Mouse (Mus musculus): ENCODE measurements around the gene Gm49380. TPM values are rescaled to one million over a fixed set of nuclear protein-coding genes. Genes with fewer than 3 reads are reported as not detected.

The Gm49380 gene
- polyA plus RNA-seq (2017; shearing (Covaris generic)) = 0.08 TPM

GRCm38 (mm10) chr9:44113105-44113789 lies at the start of gene Gm49380, which contains the start of gene Rnf26:
Gene Gm49380, minus strand, starts transcription at chr9:44113500.
Gene Rnf26, minus strand, starts transcription at chr9:44113517.

GRCm38 (mm10) chr9:44134101-44134850 lies 21.0 kb upstream of the Gm49380 start, which contains the start of gene Mcam:
Gene Mcam, plus strand, starts transcription at chr9:44134469.

GRCm38 (mm10) chr9:44107110-44107509 lies 6.2 kb downstream of the Gm49380 start, which contains the start of gene C1qtnf5:
Gene C1qtnf5, plus strand, starts transcription at chr9:44107245.

DNA sequence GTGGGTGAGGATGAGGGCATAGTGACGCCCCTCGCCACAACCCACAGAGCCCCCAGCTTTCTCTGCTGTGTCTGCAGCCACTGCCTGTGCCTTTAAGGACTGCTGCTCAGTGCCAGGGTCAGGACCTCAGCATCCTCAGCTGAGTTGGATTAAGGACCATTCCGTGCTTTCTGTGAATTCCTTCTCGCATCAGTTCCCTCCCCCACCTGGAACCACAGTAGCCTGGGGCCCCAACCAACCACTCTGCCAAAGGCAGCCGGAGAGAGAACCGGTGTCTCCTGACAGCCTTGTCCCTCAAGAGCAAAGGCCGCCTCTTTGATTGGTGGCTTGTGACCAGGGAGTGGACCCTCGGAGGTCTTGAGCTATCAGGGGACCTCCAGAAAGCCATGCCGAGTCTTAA lies 11.8 kb downstream of the Gm49380 start, which contains the start of gene Mfrp:
Mfrp (plus strand) TSS at position 240 of the 400 bp plus-strand sequence.

GRCm38 (mm10) chr9:44066785-44067225 lies 46.5 kb downstream of the Gm49380 start, which contains the start of gene Usp2:
Gene Usp2, plus strand, starts transcription at chr9:44067021.

DNA sequence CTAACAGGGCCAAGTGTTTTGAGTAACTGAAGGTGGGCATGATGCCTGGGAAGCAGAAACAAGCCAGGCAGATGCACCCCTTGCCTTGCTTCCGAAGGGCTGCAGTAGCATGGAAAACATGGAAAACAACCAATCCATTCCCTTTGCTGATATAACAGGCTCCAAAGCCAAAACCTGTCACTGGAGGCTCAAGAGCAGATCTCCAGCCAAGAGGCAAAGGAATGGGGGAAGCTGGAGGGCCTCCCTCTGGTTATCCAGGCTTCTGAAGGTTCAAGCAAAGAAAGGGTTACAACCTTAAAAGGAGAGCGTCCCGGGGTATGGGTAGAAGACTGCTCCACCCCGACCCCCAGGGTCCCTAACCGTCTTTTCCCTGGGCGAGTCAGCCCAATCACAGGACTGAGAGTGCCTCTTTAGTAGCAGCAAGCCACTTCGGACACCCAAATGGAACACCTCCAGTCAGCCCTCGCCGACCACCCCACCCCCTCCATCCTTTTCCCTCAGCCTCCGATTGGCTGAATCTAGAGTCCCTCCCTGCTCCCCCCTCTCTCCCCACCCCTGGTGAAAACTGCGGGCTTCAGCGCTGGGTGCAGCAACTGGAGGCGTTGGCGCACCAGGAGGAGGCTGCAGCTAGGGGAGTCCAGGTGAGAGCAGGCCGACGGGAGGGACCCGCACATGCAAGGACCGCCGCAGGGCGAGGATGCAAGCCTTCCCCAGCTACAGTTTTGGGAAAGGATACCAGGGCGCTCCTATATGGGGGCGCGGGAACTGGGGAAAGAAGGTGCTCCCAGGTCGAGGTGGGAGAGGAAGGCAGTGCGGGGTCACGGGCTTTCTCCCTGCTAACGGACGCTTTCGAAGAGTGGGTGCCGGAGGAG lies 70.2 kb downstream of the Gm49380 start, which contains the start of gene Thy1:
Thy1 (plus strand) TSS at position 549 of the 872 bp plus-strand sequence.

Other genes starting within 250 kb of the Gm49380 start
- 116 TPM for gene Thy1, start 70.1 kb downstream of the Gm49380 start, polyA plus RNA-seq (2017; shearing (Covaris generic))
- 5.4 TPM for gene Usp2, start 46.5 kb downstream of the Gm49380 start, polyA plus RNA-seq (2017; shearing (Covaris generic))
- not detected for gene Mfrp, start 11.8 kb downstream of the Gm49380 start, polyA plus RNA-seq (2017; shearing (Covaris generic))
- not detected for gene C1qtnf5, start 6.3 kb downstream of the Gm49380 start, polyA plus RNA-seq (2017; shearing (Covaris generic))
- gene Rnf26, start within 50 bp of the Gm49380 start, polyA plus RNA-seq (2017; shearing (Covaris generic)) = 30.0 TPM
- gene Mcam, start 21.0 kb upstream of the Gm49380 start, polyA plus RNA-seq (2017; shearing (Covaris generic)) = 0.35 TPM
- 47.6 TPM for gene Cbl, start 120.5 kb upstream of the Gm49380 start, polyA plus RNA-seq (2017; shearing (Covaris generic))
- gene Ccdc153, start 127.2 kb upstream of the Gm49380 start, polyA plus RNA-seq (2017; shearing (Covaris generic)) = not detected
- not detected for gene Pdzd3, start 138.0 kb upstream of the Gm49380 start, polyA plus RNA-seq (2017; shearing (Covaris generic))
- gene Nlrx1, start 155.1 kb upstream of the Gm49380 start, polyA plus RNA-seq (2017; shearing (Covaris generic)) = 11.3 TPM
- gene Abcg4, start 175.1 kb upstream of the Gm49380 start, polyA plus RNA-seq (2017; shearing (Covaris generic)) = not detected
- 27.3 TPM for gene Hinfp, start 192.2 kb upstream of the Gm49380 start, polyA plus RNA-seq (2017; shearing (Covaris generic))
- 17.6 TPM for gene C2cd2l, start 206.8 kb upstream of the Gm49380 start, polyA plus RNA-seq (2017; shearing (Covaris generic))
- 18.8 TPM for gene Dpagt1, start 212.5 kb upstream of the Gm49380 start, polyA plus RNA-seq (2017; shearing (Covaris generic))
- gene H2afx, start 221.2 kb upstream of the Gm49380 start, polyA plus RNA-seq (2017; shearing (Covaris generic)) = 66.8 TPM
- gene Hmbs, start 230.7 kb upstream of the Gm49380 start, polyA plus RNA-seq (2017; shearing (Covaris generic)) = 37.2 TPM
- gene Vps11, start 248.2 kb upstream of the Gm49380 start, polyA plus RNA-seq (2017; shearing (Covaris generic)) = 67.2 TPM